Mouse (Mus musculus) gastrocnemius, adult 18-20 months (tissue): ENCODE measurements around the gene Akap10. TPM values are rescaled to one million over a fixed set of nuclear protein-coding genes. Genes with fewer than 3 reads are reported as not detected.
A peak's percentile ranks its signal among the peaks of the same experiment; 100 is the strongest.
"Not testable (repeated sequence)": the region's sequence is repeated elsewhere in the genome, so short reads cannot be mapped to it uniquely, and the experiment has no call there.

Source experiments
- DNase-seq: peaks from one replicate; pipeline ENCODE4 v3.0.0; 2021; ENCODE audit warnings: low spot score
- total RNA-seq, 2 experiments: library from RNA; stranded (reverse); gene quantifications; 2 replicates each; pipeline ENCODE4 v1.2.3; 2021

Akap10 gene
- total RNA-seq, 2 experiments from 2014 or later: 7.6 to 9.0 TPM

DNA sequence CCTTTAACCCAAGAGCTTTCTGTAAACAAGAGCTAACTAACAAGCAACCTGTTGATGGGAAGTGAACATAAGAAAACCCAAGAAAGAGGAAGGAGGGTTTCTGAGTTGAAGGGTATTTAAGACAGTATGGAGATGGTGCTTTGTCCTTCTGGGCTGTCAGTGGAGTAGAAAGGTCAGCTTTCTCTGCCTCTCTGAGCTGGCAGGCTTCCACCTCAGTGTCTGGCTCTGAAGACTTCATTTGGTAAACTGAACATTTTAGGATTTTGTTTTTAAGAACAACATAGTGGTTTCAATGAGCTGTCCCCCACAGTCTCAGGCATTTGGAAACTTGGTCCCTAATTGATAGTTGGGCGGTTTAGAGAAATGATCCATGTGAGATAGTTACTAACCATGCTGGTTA, 7.7 kb upstream of the Akap10 start:
- DNase-seq: no peak

DNA sequence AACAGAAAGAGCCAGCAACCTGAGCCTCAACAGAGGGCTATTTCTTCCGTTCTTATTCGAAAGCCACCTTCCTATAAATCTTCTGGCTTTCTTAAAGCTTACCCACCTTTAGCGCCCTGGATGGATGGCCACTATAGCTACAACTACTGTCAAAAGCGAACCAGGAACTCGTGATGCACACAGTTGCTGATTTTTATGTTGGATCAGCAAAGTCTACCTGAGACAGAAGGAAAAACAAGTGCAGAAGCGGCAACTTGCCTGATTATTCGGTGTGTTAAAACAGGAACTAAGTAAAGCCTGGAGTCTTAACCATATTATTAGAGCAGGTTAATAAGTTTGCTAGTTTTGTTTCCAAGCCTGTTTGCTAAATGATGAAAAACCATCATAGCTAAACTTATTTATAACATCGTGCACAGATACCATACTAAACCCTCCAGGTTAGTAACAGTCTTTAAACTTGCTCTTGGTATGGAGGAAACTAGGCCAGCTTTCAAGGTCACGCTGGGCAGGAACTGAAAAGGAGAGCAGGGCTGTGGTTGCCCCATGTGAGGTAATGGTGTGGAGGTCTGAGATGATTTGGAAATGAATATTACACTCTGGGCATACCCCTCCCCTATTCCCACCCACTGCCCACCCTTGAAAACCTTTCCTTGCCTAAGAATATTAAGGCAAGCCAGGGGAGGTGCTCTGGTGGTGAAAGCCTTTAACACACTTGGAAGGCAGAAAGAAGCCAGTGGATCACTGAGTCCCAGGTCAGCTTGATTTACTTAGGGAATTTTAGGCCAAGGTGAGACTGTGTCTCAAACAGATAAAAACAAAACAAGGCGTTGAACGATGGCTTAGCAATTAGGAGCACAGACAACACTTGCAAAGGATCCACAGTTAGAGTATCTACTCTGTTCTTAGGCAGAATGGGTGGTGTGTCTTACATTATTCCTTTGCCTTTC, 861 bp upstream of the Akap10 start:
- DNase-seq: no peak

DNA sequence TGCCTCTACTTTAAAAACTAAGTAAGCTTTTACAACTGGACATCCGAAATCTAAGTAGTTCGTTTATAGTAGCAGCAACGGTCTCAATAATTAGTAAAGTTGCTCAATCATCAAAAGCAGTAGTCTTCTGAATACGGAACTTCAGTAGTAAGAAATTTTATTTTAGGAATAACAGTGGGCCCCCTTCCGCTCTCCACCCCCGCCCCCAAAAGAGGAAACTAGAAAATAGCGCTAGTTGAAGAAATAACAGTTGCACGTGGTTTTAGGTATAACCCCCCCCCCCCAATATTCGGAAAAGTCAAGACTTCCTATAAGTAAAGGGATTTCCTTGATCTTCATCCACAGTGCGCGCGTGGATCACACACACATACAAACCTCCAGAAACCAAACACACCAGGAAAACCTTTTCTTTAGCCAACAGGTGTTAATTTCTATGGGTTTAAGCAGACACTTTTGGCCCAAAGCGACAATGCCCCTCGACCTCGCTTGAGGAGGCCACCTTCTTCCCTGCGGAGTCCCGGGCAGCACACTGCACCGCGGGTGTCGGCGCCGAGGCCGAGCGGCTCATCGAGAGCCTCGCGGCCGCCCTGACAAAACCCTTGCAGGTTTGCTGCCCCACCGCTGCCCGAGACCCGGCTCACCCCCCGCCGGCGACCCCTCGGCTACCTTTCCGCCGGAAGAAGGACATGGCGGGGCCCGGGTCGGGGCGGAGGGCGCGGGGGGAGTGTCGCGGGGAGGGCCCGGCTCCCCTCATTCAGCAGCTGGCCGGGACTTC, 542 bp downstream of the Akap10 start:
- DNase-seq: no peak

DNA sequence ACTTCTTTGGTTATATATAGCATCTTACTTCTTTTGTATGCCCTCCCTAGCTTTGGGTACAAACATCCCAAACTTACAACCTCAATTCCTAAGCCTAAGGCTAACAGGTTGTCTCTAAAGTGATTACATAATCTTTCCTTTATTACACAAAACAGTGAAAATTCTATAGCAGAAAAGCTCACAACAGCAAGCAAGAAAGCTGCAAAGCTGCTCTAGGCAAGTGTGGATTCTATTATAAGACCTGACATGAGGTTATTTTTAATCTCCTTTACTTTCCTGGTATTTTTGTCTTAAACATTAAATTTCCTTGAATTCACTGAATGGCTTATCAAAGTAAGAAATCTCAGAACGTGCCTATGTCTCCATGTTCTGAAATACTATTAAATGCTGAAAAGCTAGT, 6.7 kb downstream of the Akap10 start:
- no peak for DNase-seq

DNA sequence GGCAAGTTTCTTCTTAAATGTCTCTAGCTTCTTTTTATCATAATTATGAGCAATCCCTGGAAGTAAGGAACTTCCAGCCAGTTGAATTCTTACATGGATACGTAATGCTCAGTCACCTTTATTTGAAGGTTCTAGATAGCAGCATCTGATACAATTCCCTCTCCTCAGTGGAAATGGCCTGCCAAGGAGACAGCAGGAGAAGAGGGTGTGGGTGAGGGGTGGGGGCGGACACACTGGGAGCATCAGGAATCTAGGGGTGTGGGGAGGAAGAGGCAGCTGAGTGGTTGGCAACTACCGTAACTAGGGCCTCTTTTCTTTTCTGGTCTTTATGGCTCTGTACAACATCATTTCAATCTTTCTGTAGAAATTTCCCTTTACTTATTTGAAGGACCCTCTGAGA, 10.3 kb downstream of the Akap10 start:
- no peak for DNase-seq

DNA sequence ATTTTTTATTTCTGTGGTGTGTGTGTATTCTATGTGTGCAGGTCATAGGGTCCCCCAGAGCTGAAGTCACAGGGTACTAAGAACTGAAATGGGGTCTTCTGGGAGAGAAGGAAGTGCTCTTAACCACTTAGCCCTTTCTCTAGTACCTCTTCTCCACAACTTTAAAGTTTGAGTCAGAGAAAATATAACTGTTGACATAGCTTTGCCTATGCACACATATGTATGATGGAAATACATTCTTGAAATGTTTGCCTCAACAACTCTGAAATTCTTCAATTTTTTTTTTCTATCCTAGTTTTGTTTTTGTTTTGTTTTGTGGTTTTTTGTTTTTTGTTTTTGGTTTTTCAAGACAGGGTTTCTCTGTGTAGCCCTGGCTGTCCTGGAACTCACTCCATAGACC, 21.7 kb downstream of the Akap10 start:
- no peak for DNase-seq

DNA sequence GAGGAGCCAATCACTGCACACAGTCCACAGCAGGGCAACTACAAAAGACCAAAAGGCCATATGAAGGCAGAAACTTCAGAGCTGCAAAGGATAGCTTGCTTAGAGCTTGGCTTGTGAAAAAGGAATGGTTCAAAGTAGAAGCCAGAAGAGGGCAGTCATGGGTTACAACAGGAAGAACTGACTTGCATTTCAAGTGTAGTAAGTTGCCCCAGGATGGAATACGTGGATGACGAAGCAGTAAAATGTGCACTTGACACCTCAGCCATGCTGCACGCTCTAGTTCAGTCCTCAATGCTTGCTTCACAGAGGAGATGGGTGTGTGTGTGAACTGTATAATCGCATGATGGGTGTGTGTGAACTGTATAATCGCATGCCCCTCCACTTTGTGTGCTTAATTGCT, 47.9 kb downstream of the Akap10 start:
- DNase-seq: no peak

DNA sequence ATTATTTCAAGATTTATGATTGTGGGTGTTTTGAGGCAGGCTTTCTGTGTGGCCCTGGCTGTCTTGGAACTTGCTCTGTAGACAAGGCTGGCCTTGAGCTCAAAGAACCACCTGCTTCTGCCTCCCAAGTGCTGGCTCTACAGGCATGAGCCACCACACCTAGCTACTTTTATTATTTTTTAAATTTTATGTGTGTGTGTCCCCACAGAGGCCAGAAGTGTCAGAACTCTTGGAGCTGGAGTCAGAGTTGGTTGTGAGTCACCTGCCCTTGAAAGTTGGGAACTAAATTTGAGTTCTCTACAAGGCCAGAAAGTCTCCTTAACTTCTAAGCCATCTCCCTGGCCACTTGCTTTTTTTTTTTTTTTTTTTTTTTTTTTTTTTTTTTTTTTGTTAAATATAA, 50.1 kb downstream of the Akap10 start:
- no peak for DNase-seq

DNA sequence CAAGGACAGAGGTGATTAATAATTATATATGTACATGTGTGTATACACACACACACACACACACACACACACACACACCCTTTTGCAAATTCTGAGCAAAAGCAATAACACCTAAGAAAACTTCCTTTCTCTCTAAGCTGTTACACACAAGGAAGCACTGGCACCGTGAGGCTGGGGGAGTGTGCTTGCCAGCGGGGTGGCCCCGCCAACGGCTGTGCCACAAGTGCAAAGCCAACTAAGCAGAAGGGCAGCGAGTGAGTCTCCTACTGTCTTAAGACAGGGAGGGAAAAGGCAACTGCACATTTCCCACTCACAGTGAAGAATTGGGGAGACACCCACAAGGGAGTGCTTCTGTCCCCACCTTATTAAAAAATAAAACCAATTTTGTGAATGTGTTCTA, 58.2 kb downstream of the Akap10 start:
- DNase-seq: no peak

DNA sequence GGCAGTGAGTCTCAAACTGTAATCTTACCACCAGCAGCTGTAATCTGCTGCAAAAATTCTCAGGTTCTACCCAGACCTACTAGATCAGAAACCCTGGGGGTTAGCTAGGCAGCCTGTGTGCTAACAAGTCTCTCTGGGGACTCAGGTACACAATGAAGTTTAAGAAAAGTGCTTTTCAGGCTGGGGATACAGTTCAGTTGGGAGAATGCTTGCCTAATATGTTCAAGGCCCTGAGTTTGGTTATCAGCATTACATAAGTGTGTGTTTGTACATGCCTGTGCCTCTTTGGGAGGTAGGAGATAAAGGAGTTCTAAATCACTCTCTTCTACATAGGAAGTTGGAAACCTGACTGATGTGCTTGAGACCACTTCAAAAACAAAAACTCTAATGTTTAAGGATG, 63.2 kb downstream of the Akap10 start:
- DNase-seq: no peak

DNA sequence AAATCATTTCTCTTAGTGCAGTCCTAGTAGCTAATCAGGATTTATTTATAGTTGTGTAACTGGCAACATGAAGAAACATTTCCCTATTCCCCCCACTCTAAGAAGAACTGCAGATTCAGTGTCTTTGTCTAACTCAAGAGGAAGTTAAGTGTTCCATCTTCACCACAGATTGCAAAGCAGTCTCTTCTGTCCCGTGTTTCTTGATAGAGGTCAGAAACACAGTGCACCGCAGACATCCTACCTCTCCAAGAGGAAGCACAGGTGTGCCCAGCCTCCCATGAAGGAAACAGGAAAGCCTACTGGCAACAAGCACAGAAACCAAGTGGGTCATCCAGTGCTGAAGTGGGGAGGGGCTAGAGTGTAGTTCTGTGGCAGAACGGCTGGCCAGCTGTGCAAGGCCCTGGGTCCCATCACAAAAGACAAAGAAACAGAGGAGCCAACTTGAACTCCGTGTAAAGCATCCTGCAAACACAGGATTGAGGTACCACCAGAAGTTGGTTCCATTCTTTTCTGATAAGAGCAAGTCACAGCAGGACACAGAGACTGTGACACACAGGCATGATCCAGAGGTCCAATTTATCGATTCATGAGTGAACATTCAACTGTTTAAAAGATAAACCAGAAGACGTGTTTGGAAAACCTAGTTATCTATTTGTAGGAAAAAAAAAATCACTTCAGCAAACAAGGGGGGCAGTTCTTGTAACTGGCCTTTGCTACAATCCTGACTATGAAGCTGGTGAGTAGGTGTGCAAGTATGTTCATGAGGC, 68.1 kb downstream of the Akap10 start:
- DNase-seq: no peak

DNA sequence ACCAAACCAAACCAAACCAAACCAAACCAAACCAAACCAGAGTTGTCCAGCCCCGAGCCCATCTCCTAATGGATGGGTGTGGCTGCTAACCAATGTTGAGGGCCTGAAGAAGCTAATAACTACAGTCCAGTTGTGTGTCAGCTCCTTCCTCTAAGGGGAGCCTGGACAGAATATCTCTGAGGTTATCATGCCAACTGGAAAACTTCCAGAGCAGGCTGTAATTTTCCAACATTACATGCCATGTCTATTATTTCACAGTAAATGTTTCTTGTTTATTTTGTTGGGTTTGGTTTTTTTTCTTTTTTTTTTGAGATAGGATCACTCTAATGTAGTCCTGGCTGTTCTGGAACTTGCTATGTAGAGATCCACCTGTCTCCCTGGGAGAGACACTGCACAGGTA, 70.7 kb downstream of the Akap10 start:
- DNase-seq: no peak

DNA sequence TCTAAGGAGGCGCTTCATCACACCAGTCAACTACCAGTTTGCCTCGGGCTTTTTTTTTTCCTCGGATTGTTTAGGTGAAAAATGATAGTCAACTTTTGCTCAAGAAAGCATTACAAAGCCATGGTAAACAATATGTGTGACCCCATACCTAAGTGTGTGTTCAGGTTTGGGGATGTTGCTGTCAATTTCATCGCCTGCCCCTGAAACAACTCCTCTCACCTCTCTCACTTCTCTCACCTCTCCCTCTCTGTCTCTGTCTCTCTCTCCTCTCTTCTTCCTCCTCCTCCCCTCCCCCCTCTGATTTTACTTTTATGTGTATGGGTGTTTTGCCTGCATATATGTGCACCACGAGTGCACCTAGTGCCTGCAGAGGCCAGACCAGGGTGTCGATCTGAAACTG, 74.5 kb downstream of the Akap10 start:
- no peak for DNase-seq

DNA sequence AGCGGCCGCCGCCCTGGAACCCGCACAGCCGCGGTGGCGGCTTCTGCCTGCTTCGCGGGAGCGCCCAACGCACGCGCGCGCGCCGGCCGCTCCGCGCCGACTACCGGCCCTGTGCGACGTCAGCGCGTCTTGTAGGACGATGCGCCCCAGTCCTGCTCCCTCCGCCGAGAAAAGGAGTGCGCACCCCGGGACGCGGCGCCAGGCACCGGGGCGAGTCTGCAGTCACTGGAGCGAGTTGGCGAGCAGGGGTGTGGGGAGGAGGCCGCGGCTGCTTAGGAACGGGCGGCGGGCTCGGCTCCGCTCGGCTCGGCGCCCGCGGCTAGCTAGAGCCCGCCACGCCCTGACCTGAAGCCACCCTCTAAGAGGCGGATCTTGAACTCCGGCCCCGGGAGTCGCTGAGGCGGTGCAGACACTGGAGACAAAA, 75.1 kb downstream of the Akap10 start, which contains the start of gene Ulk2:
TSS of gene Ulk2 (minus strand) at position 86 of the 424 bp plus-strand sequence.
- DNase-seq: peak; percentile 88

DNA sequence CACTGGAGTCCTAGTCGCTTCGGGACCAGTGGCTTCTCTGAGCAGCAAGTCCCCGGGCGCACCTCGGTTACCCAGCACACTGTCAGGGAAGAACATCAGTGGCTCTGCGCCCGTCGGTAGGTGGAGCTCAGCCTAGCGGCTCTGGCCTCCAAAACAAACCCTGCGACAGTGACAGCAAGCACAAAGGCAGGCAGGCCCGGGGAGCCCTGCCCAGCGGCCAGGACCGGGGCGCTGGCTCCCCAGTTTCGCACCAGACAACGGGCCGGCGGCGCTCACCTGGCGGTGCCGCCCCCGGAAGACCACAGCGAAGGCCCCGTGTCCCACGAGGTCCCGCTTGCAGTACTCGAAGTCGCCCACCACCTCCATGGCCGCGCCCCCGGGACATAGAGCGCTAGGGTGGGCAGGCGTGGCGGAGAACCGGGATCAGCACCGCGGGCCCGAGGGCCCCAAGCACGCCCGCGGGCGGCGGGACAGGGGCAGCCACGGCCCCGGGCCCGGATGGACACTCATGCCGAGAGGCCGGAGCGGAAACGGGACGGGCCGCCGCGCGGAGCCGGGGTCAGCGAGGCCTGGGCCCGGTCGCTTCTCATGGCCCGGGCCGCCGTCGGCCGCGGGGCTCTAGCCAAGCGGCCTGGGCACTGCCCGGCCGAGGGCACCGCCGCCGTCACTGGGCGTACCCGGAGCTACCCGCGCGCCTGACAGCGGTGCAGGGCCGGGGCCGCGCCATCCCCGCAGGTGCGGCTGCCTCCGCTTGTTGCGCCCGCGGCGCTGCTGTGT, 75.7 kb downstream of the Akap10 start:
- peak; percentile 83 for DNase-seq

DNA sequence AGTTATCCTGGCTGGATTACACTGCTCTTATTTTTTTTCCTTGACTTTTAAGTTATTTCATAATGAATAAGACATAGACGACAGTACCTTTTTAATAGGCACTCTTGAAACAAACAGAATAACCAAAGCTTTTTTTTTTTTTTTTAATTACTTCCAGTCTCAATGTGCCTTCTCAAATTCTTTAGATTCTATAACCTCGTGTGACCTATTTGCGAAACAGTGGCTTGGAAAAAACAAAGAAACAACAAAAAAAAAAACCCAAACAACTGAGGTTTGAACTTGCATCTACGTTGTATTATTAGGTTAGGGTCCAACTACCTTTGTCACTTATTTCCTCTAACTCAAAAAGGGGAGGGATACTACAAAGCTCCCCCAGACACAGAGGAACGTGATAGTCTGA, 76.4 kb downstream of the Akap10 start:
- DNase-seq: no peak

DNA sequence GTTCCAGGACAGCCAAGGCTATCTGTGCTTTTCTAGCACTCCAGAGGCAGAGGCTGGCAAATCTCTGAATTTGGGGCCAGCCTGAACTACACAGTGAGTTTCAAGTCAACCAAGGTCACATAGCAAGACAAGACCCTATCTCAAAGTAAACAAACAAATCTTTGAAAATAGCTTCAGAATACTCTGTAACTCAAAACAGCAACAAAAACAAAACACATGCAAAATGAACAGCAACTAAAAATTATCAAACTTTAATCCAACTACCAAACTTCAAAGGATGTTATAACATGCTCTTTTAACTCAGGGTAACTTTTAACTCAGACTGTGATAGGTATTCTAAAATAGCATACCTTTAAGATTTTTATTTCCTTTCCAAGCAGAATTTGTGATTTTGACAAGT, 77.1 kb downstream of the Akap10 start:
- DNase-seq: no peak

DNA sequence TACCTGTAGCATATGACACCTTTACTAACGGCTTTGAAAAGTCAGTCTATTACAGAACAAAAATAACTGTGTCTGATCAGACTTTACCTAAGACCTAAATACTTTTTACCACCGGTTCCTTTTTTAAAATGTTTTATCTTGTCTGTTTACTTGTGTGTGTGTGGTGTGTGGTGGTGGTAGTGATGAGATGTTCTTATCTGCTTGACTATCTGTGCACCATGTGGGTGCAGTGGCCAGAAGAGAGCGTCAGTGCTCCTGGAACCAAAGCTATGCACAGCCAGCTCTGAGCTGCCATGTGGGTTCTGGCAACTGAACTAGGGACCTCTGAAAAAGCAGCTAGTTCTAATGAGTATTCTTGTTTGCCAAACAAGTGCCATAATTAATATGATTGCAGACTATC, 78.9 kb downstream of the Akap10 start:
- DNase-seq: no peak

DNA sequence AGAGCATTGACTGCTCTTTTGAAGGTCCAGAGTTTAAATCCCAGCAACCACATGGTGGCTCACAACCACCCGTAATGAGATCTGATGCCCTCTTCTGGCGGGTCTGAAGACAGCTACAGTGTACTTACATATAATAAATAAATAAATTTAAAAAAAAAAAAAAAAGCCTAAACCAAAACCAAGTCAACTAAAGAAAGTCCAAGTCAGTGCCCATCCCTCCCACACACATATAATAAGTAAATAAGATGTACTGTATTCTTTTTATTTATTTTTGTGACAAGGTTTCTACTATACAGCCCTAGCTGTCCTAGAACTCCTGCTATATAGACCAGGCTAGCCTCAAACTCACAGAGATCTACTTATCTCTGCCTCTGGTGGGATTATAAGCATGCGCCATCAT, 89.4 kb downstream of the Akap10 start:
- DNase-seq: not testable (repeated sequence)

DNA sequence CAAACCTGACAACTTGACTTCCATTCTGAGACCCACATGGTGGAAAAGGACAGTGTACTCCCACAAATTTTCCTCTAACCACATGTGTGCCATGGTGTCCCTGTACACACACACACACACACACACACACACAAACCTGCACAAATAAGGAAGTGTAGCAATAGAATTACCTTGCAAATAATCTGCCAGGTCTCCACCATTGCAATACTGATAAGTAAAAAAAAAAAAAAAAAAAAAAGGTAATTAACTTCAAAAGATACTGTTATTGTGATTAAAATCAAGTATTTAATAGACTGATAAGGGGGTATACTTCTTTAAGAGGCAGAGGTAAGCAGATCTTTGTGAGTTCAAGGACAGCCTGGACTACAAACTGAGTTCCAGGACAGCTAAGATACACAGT, 90.1 kb downstream of the Akap10 start:
- no peak for DNase-seq

DNA sequence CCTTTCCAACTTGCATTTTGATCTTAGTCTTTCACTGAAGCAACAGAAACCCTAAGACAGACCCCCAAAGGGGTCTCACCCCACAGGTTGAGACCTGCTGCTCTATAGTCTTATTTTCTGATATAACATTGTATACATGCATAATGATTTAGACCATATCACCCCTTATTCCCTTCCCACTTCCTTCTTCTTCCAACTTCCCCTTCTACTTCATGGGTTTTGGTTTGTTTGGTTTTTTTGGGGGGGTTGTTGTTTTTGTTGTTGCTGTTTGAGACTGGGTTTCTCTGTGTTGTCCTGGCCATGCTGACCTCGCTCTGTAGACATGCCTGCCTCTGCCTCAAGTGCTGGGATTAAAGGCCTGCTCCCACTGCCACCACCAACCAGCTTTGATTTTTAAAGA, 90.9 kb downstream of the Akap10 start:
- no peak for DNase-seq
